8 mouse cellular contexts compared by ENCODE assay signal in genomic region chr4:140868484-140869190, GRCm38 (mm10). TPM values are rescaled to one million over a fixed set of nuclear protein-coding genes. Genes with fewer than 3 reads are reported as not detected.
DNase-seq lines count a peak whose midpoint lies in the region; ATAC-seq lines count a peak whose summit lies in the region.

No protein-coding gene starts in this region.

- H3K9me3 ChIP-seq in lung, embryonic 16.5 days (ENCODE audit: control insufficient read depth, low read length): peaks cover 5% of the 10 kb centered on the region; the same call in 1 of the 2 replicates
- H3K9me3 ChIP-seq in embryonic facial prominence, embryonic 10.5 days: peaks cover 7% of the 10 kb centered on the region

- no peak overlapping the region for H3K4me3 ChIP-seq in lung, embryonic 16.5 days (ENCODE audit: low read length)
- peak overlapping the region; percentile 43 for H3K4me3 ChIP-seq in embryonic facial prominence, embryonic 10.5 days

- DNase-seq in lung, postnatal 10 days: no peak
- DNase-seq in embryonic facial prominence, embryonic 10.5 days (ENCODE audit: low spot score): peak; percentile 74
- DNase-seq in lung, postnatal 25 days (ENCODE audit: low spot score): peak; percentile 28
- DNase-seq in thymus, postnatal 0 days (ENCODE audit: low spot score): peak; percentile 70
- DNase-seq in urinary bladder, postnatal 25 days (ENCODE audit: low spot score): no peak
- DNase-seq in MN1 (ENCODE audit: low spot score): no peak

- H3K4me2 ChIP-seq in lung, embryonic 16.5 days (ENCODE audit: low read depth, low read length): peak overlapping the region; percentile 41

- WGBS in lung, embryonic 16.5 days: 2% methylated on average over 14 of the region's 14 CpGs
- WGBS in embryonic facial prominence, embryonic 10.5 days: 3% methylated on average over 14 of the region's 14 CpGs

- no peaks in the 10 kb centered on the region for H3K27me3 ChIP-seq in lung, embryonic 16.5 days (ENCODE audit: control insufficient read depth, insufficient read depth, low read depth, low read length)
- H3K27me3 ChIP-seq in embryonic facial prominence, embryonic 10.5 days (replicated peaks; ENCODE audit: low read depth, poor library complexity, severe bottlenecking): peaks cover 19% of the 10 kb centered on the region

- peak overlapping the region; percentile 32; the same call in 1 of the 2 replicates for H3K9ac ChIP-seq in lung, embryonic 16.5 days (ENCODE audit: low read length)

- H3K4me1 ChIP-seq in lung, embryonic 16.5 days (replicated peaks; ENCODE audit: control insufficient read depth, insufficient read depth, low read length): peaks cover 5% of the 10 kb centered on the region; the same call in 1 of the 2 replicates
- H3K4me1 ChIP-seq in embryonic facial prominence, embryonic 10.5 days: peaks cover 23% of the 10 kb centered on the region

- ATAC-seq in lung, embryonic 16.5 days (ENCODE audit: low read depth): peak; percentile 76; the same call in 1 of the 2 replicates
- ATAC-seq in frontal cortex, adult (ENCODE audit: low TSS enrichment): no peak

- peak overlapping the region; percentile 74 for H3K27ac ChIP-seq in lung, embryonic 16.5 days (ENCODE audit: low read length)
- peak overlapping the region; percentile 70 for H3K27ac ChIP-seq in embryonic facial prominence, embryonic 10.5 days (replicated peaks)

- H3K36me3 ChIP-seq in lung, embryonic 16.5 days (ENCODE audit: control insufficient read depth, insufficient read depth, low read length): no peaks in the 10 kb centered on the region
- no peaks in the 10 kb centered on the region for H3K36me3 ChIP-seq in embryonic facial prominence, embryonic 10.5 days (replicated peaks)

RNA-seq across cellular contexts. Expression of gene Padi1, which starts 23.1 kb away (rescaled TPM):
- 0.21 and 0.28 TPM in 2 replicates for polyA plus RNA-seq in lung, embryonic 16.5 days (2015; fragmentation: Nextera tagmentation; extraction: Ambion mirVana)
- 0.10 and 0.22 TPM in 2 replicates for polyA plus RNA-seq in embryonic facial prominence, embryonic 10.5 days (2016; fragmentation: Nextera tagmentation; extraction: Ambion mirVana)
- 0.41 and 0.64 TPM in 2 replicates for polyA plus RNA-seq in thymus, postnatal 0 days (2015; fragmentation: Nextera tagmentation; extraction: Ambion mirVana)

RNA-seq across cellular contexts. Expression of gene Padi2, which starts 37.5 kb away (rescaled TPM):
- polyA plus RNA-seq in lung, embryonic 16.5 days (2015; fragmentation: Nextera tagmentation; extraction: Ambion mirVana): 1.8 and 2.1 TPM in 2 replicates
- 0.97 and 1.6 TPM in 2 replicates for polyA plus RNA-seq in embryonic facial prominence, embryonic 10.5 days (2016; fragmentation: Nextera tagmentation; extraction: Ambion mirVana)
- polyA plus RNA-seq in thymus, postnatal 0 days (2015; fragmentation: Nextera tagmentation; extraction: Ambion mirVana): 13.6 and 14.8 TPM in 2 replicates

RNA-seq across cellular contexts. Expression of gene Padi3, which starts 58.2 kb away (rescaled TPM):
- polyA plus RNA-seq in lung, embryonic 16.5 days (2015; fragmentation: Nextera tagmentation; extraction: Ambion mirVana): 0.28 and 0.35 TPM in 2 replicates
- 0.28 and 0.60 TPM in 2 replicates for polyA plus RNA-seq in embryonic facial prominence, embryonic 10.5 days (2016; fragmentation: Nextera tagmentation; extraction: Ambion mirVana)
- polyA plus RNA-seq in thymus, postnatal 0 days (2015; fragmentation: Nextera tagmentation; extraction: Ambion mirVana): 1.2 and 1.5 TPM in 2 replicates

Comparison
In these comparisons a context has a peak if more than half of its experiments do, and no peak if none do; other contexts are left out.
1. DNase-seq: peak in embryonic facial prominence, embryonic 10.5 days (single experiment), lung, postnatal 25 days (single experiment) and thymus, postnatal 0 days (single experiment); none in lung, postnatal 10 days (single experiment), urinary bladder, postnatal 25 days (single experiment) and MN1 (single experiment).